Mouse (Mus musculus): ENCODE results near the gene Atp6v0b.

- TF ChIP-seq GATA1 (IDR thresholded peaks at IDR 0.05; ENCODE audit: borderline replicate concordance, low read length), result no peak
- TF ChIP-seq FLI1 (IDR thresholded peaks at IDR 0.05; ENCODE audit: low read length), result no peak
Measured at GRCm38 (mm10) chr4:117916386-117916785, 29.3 kb upstream of the Atp6v0b start.
